Mouse (Mus musculus): ENCODE measurements at regions not wholly inside any gene's neighbourhood (a gene's known extent, or its start where the extent isn't known, plus 50 kb on each side); places are given as distances from the start of the nearest gene placed in this dataset.

DNA sequence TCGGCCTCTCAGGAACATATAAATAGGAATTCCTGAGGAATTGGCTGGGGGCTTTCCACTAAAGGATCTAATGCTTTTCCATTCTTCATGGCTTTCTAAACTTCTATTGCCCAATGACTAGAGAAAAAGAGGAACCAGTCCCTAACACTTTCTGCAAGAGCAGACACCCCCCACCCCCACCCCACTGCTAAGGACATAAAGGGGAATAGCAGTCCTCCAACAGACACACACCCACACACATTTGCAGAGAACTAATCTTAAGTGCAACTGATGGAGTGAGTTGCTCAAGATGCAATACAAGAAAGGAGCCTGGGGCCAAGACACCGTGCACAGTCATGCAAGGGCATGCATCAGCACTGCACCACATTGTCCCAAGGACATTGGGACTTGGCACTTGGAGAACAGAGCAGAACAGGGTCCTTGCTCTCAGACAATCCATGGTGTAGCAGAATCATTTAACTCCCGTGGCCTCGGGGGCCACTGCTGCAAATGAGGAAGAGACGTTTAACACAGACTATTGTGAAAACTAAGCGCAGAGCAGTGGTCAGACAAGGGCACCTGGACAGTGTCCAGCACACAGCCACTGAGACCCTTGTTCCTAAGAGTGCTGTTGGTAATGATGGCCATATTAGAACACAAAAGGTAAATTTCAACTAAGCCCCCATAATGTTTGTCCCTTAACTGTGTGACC lies 161.1 kb downstream of the Xpnpep1 start:
- DNase-seq (ENCODE audit: extremely low read depth, low read depth, low spot score) = peak; percentile 84

DNA sequence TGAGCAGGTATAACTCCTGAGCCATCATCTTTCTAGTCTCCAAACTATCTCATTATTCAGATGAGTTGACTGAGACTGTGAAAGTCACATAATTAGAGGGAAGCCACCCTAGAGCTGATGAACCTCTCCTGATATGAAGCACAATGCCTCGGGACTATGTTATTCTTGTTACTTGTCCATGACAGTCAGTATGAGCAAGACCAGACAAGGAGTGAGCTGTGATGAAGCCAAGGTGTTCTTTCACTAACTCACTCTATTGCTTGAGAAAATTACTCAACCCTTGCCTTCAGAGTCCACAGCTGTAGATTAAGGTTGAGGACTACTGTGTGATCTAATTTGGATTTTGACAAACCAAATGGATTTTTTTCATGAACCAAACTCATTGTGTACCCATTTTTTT lies 173.4 kb downstream of the Xpnpep1 start:
- DNase-seq (ENCODE audit: extremely low read depth, low read depth, low spot score) = peak; percentile 80

DNA sequence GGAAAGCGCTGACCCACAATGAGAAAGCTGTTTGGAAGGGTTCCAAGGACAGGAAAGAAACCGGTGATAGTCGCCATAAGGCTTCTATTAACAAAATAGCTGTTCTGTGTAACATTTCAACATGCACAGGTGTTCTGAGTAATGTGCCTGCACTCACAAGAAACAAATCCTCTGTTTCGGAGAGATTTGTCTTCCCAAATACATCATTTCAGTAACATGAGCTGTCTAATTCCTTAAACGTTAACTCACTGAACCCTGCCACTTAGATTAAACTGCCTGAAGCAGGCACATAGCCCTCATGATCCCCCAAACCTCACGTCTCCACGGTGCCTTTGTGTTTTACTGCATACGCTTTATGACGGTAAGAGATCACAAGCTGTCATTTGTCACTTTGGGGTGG lies 178.4 kb downstream of the Xpnpep1 start:
- no peak for DNase-seq (ENCODE audit: extremely low read depth, low read depth, low spot score)

DNA sequence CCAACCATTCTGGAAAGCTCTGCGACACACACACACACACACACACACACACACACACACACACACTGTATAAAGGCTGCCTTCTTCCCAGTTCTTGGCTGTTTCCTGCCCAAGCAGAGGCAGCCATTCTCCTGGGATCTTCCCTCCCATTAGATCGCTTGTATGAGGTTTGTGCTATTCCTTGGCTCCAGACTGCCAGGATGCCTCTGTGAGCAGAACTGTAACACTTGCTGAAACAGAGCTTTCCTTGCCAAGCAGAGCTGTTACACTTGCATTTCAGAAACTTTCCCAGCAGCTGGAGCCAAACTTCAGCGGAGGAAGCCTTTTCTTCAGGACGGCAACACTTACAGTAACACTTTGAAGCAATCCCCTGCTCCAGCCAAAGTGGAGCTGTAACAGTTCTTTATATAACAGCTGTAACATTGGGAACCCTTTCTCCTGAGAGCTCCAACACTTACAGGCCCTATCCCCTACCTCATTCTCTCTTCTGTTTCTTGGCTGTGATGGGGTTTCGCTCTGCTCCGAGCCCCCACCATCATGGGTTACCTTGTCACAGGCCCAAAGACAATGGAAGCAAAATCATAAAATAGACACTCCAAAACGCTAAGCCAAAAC lies 185.8 kb downstream of the Xpnpep1 start:
- no peak for DNase-seq (ENCODE audit: extremely low read depth, low read depth, low spot score)

DNA sequence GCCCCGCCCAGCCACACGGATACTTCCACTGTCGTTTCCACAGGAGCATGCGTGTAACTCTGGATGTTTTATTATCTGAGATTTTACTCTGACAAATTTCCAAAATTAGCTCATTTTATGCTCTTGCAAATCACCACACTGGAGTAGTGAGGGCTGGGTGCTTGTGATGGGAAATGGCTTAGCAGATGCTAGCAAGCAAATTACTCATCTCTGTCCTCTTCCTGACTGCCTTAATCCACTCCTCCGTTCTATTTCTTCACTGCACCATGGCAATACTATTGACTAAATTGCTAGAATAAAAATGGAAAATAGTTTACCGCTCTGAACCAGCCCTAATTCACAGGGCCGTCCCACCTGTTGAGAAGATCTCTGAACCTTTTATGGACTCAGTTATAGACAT lies 223.8 kb downstream of the Xpnpep1 start:
- no peak for DNase-seq (ENCODE audit: extremely low read depth, low read depth, low spot score)

DNA sequence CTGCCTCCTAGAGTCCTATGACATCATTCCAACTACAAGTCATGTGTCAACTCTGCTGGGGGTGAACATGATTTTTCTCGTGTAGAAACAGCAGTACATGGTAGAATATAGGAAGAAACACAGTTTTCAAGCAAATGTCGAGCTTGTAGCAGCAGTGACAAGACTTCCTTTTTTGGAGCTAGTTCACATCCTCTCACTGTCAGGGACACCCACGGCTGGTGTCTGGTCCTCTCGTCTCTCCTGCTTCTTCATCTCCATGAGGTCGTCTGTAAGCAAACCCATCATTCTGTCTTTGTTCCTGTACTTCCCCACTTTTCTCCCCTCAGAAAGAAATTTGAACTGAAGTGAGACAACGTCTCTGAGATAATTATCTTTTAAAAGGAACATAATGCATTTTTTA lies 228.0 kb downstream of the Xpnpep1 start:
- DNase-seq (ENCODE audit: extremely low read depth, low read depth, low spot score) = no peak

DNA sequence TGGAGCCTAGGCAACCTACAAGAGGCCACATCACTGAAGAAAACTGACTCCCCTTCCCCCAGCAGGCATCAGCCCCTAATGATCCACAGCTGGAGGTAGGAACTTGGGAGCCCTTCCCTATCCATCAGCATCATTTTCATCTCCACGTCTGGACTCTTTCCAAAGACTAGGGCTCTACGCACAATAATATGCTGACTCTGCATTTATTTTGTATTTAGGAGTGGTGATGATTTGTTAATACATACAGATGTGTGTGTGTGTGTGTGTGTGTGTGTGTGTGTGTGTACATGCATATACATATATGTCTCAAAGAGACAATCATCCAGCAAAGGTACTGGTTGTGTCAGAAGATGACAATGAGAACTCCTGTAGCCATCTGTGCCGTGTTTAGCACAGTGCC lies 251.2 kb downstream of the Xpnpep1 start:
- DNase-seq (ENCODE audit: extremely low read depth, low read depth, low spot score) = no peak

DNA sequence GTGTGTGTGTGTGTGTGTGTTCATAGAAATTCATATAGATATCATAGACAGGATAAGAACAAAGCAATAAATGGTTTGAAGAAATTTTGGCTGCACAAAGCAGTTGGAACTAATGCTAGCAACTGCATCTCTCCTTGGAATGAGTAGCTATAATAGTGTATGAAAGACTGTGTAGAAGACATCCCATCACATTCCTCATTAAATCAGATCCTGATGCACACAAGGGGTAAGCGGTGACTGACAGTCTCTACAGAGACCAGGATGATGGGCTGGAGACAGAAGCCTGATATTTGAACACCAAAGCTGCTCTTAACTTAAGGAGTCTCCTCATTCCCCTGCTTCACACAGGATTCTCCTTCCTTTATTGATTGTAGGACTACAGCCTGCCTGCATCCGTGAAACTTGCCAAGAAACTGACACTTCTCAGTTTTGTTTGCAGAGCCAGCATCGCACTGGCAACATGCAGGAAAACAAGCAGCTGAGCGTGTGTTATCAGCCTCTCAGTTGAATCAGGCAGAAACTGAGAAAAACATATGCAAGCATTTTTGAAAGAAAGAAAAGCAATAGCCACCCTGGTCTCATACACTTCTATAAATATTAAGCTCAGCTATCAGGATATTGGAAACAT lies 271.1 kb downstream of the Xpnpep1 start:
- DNase-seq (ENCODE audit: extremely low read depth, low read depth, low spot score) = no peak

DNA sequence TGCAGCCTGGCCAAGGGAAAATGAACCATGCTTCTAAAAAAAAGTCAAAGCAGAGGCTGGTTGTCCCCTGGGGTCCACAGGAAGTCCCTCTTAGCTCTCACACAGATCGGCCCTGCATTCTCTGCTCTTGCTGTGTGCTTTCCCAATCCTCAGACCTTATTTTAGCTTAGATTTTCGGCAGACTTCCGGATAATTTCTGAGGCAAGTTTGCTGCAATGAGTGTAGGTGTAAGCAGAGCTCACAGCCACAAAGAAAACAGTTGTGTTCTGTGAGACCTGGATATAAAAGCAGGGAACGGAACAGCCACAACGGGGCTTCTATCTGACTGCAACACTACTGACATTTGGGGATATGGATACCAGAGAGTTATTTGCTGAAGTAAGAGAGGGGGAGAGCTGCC lies 271.9 kb downstream of the Xpnpep1 start:
- DNase-seq (ENCODE audit: extremely low read depth, low read depth, low spot score) = no peak

DNA sequence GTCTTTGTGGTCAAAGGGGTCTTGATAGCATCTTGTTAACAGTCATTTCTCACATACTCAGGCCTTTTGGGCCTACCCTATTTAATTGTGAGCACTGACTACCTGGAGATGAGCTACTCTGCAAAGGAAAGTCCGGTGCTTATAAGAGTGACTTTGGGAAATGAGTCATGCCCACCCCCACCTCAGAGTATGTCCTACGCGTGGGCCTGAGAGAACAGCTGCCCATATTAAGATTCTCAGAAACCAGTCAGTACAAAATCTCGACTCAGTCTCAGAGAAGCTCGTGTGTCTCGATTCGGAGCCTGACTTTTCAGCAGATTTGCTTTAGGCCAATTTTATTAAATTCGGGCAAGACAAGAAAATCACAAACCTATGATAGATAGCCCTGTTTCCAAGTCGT lies 301.1 kb downstream of the Xpnpep1 start:
- no peak for DNase-seq (ENCODE audit: extremely low read depth, low read depth, low spot score)

DNA sequence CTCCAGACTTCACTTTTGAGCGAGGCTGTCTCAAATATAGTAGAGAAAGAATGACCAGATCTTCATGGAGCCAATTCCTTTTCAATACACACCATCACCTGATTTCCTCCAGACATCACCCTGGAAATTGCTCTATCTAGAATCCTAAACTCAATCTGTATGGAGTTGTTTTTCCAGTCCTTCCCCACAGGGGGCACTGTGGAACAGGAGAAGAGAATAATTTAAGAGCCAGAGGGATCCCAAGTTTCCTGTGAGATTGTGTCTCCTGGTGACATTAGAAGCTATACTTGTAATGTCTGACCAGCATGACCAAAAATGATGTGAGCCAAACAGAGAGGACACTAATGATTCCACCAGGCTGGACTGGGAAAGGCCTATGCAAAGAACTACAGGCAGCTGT lies 318.2 kb downstream of the Xpnpep1 start:
- no peak for DNase-seq (ENCODE audit: extremely low read depth, low read depth, low spot score)

DNA sequence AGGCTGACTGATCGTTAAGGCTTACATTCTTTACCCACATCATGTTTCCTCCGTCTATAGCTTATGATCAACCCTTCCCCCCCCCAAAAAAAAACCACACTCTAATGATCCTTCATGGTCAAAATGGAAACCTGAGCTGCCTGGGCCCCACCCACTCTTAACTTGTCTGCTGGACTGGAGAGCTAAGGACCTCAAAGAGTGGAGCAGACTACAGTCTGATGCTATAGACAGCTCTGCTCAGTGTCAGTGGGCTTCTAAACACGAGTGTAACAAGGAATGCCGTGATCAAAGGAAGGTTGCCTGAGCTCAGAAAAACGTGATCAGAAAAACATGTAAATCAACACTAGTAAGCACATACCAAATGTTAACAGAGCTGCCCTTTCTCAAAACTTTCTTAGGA lies 324.7 kb downstream of the Xpnpep1 start:
- no peak for DNase-seq (ENCODE audit: extremely low read depth, low read depth, low spot score)

DNA sequence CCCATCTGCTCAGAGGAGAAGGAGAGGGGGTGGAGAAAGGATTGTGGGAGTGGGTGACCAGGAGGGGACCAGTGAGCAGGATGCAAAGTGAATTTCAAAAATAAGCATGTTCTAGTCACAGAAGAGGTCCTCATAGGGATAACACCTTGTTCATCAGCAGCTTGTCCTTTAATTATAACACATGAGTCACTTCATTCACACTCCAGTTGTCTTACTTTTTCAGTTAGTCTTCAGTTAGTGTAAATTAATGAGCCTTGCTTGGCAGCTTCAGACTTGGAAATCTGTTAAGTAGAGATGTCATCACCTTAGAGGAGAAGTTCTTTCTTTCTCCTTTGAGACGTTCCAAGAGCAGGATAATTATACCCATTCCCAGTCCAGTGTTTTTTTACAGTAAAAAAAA lies 332.3 kb downstream of the Xpnpep1 start:
- DNase-seq (ENCODE audit: extremely low read depth, low read depth, low spot score) = no peak

DNA sequence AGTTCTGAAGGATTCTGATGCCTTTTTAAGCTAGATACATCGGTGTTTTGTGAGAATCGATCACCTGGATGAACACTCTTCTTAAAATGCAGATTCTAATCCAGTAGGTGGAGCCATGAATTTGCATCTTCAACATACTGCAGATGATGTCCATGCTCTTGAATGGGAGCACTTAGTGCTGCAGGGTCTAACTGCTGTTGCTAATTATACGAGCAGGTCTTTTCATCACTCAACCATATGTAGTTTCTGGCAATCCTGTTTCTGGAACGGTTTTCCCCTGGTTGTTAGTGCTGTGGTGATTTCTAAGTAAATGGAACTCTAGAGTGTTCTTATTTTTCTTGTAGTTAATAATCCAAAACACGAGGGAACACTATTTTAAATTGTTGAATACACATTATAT lies 379.0 kb downstream of the Xpnpep1 start:
- no peak for DNase-seq (ENCODE audit: extremely low read depth, low read depth, low spot score)

DNA sequence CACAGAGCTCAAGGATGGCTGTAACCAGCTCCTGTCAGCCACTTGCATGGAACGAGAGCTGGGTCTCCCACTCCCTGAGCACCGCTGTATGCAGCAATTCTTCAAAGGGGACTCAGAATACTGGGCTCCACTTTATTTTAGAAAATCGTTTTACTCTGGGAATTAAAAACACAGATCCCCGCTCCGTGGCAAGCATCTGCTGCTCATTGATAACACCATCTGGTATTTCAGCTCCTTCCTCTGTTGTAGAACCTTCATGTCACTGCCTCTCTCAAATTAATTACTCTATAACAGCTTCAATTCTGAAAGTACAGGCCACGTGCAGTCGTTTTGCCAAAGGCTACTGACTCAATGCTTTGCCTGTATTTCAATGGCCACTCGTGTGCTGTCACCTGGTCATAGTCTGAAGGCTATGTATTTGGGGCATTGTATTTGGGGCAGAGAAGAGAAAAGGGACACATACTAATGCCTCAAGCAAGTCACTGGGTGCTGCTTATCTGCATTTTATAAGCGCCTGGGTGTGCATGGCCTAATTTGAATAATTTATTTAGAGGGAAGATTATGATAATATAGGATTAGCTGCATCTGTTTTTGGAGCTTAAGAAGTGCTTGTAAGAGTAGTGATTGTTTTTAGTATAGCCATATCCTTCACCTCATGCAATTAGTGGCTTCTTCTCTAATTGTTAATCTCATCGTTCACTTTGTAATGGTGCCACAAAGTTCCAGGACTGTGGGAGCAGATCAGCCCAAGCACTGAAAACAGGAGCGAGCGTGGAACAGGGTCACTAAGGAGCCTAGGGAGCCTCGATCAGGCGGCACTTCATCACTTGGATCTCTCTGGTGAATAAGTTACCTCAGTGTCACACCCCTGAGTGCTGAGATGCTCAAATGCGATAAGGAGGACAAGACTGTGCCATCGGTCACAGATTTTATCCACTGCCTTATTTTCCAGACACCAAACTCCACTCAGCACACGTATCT lies 383.3 kb downstream of the Ins1 start:
- DNase-seq (ENCODE audit: extremely low read depth, low read depth, low spot score) = no peak

DNA sequence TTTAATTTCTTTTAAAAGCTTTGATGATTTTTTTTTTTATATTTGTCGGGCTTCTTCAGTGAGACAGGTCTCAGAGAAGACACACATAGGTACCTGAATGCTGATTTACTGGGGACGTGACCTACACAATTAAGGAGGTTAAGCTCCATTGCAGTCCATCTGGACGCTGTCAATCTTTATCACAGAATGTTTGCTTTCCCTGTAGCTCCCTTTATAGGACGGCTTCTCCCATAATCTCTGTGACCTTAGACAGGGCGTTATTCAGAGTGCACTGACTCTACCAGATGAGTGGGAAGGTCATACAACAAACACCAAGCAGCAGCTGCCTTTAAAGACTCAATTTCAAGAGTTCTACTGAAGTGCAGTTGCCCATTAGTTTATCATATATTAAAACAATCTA lies 376.1 kb downstream of the Ins1 start:
- DNase-seq (ENCODE audit: extremely low read depth, low read depth, low spot score) = no peak

DNA sequence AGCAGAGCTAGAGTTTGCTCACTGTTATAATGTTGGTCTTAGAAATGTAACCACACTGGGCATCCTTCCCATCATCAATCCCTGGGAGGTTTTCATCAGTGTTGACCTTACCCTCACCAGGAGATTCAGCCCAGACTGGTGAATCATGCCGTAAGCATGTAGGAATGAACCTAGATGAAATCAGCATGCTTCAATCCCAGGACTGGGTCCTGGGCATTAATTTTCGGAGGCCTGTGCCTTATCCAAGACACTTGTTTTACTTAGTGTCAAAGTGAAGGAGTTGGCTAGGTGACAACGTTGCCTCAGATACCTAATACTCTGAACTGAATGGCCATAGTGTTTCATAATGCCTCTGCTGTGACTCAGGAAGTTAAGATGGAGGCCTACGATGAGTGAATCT lies 368.4 kb downstream of the Ins1 start:
- DNase-seq (ENCODE audit: extremely low read depth, low read depth, low spot score) = peak; percentile 4

DNA sequence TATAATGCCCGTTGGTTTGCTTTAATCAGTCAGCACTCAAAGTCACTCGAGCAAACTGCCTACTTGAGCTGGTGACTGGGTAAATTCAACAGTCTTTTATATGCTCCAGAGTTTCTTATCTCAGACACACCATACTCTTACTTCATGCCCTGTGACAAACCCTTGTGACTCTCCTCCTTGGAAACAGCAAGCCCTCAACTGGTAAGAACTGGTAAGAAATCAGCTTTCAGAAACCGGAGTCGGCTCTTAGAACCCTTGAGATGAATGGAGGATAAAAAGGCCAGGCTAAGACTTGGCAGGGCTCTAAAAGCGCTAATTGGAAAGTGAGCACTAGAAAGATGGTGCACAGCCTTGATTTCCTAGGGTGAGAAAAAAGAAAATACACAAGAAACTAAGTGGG lies 360.2 kb downstream of the Ins1 start:
- no peak for DNase-seq (ENCODE audit: extremely low read depth, low read depth, low spot score)

DNA sequence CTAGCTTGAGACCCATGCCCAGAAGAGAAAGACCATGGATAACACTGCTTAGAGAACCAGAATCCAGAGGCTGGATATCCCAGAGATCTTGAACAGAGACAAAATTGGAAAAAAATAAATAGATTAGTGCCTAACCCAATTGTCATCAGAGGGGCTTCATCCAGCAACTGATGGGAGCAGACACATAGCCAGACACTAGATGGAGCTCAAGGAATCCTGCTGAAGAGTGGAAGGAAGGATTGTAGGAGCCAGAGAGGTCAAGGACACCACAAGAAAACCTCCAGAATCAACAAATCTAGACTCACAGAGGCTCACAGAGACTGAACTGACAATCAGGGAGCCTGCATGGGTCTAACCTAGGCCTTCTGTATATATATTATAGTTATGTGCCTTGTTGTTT lies 359.4 kb downstream of the Ins1 start:
- no peak for DNase-seq (ENCODE audit: extremely low read depth, low read depth, low spot score)

DNA sequence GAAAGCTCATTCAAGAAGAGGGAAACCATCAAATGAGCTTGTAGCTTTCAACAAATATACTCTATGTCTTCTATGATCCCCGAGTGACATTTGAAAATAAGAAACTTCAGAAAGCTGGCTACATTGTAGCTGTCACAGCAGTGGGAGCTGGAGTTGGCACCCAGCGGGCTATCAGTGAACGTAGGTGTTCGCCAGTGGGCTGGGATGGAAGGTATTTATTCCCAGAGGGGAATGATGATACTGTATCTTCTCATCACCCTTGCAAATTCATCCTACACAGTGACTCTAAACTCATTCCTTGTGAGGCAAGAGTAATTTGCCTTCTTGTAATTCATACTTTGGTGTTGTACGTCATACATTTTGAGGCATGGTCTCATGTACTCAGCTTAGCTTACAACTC lies 349.3 kb downstream of the Ins1 start:
- DNase-seq (ENCODE audit: extremely low read depth, low read depth, low spot score) = no peak

DNA sequence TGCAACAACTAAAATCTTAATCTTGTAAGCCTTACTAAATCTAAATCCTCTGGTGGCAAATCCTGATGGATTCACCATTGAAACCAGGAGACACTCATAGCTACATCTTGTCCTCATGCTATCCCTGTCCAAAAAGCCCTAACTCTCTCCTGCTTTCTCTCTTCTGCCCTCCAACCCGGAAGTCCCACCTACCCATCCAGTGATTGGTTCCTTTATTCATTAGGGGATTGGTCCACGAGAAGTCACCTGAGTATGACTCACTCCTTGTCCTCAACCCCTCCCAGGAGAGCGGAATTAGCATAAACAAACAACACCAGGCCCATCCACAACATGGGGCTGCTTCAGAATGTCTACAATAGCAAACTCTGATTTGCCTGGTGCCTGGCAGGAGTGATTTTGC lies 342.8 kb downstream of the Ins1 start:
- DNase-seq (ENCODE audit: extremely low read depth, low read depth, low spot score) = no peak

DNA sequence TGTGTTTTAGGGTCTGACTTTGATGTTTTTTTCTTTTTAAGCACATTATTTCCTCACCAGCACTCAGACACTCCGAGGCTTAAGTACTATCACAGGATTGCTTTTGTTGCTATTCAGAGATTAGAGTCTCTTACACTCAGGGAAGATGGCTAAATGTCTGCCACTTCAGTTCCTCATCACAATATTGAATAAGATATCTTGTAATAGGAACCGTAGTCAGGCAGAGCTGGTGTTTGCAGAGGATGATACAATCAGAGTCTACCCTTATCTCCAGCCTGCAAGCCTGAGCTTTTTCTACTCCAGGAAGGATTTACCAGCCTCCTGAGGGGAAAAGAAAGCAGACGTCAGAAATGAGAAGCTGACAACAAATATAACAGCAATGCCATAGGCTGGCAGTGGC lies 336.3 kb downstream of the Ins1 start:
- no peak for DNase-seq (ENCODE audit: extremely low read depth, low read depth, low spot score)
